Mouse (Mus musculus) forebrain, embryonic 11.5 days (tissue): ENCODE measurements around the gene Cylc1. TPM values are rescaled to one million over a fixed set of nuclear protein-coding genes. Genes with fewer than 3 reads are reported as not detected.

Experiments
- ATAC-seq: fragments of 200-750 bp; cut with Nextera tagmentation; replicated peaks from 2 replicates; pipeline ENCODE4 v1.8.0; 2017; ENCODE audit warnings: moderate TSS enrichment; ENCODE audit not compliant: low FRiP score
- DNase-seq: peaks from one replicate; pipeline ENCODE4 v3.0.0-alpha.2; 2017; ENCODE audit warnings: low spot score
- H3K27ac ChIP-seq: fragments of 300-500 bp; sonication (generic); 2 replicates; pipeline ENCODE4 v1.5.1; 2014; ENCODE audit warnings: low read depth, low read length
- H3K27me3 ChIP-seq: fragments of 300-500 bp; sonication (generic); 2 replicates; pipeline ENCODE4 v1.6.1; 2014; ENCODE audit warnings: mild to moderate bottlenecking, low read length, mixed read lengths; ENCODE audit not compliant: control insufficient read depth, insufficient read depth
- H3K36me3 ChIP-seq: fragments of 300-500 bp; sonication (generic); 2 replicates; pipeline ENCODE4 v1.6.1; 2014; ENCODE audit warnings: mild to moderate bottlenecking, low read length, moderate library complexity, mixed read lengths; ENCODE audit not compliant: control insufficient read depth, insufficient read depth
- H3K4me1 ChIP-seq: fragments of 300-500 bp; sonication (generic); replicated peaks from 2 replicates; pipeline ENCODE4 v1.6.1; 2014; ENCODE audit warnings: low read length, mixed read lengths; ENCODE audit not compliant: control insufficient read depth, insufficient read depth
- H3K4me2 ChIP-seq: fragments of 300-500 bp; sonication (generic); 2 replicates; pipeline ENCODE4 v1.6.1; 2014; ENCODE audit warnings: low read depth, mild to moderate bottlenecking, low read length, moderate library complexity, mixed read lengths; ENCODE audit not compliant: severe bottlenecking
- H3K4me3 ChIP-seq: fragments of 300-500 bp; sonication (generic); 2 replicates; pipeline ENCODE4 v1.5.1; 2014; ENCODE audit warnings: low read depth, low read length
- H3K9ac ChIP-seq: fragments of 300-500 bp; sonication (generic); 2 replicates; pipeline ENCODE4 v1.6.1; 2014; ENCODE audit warnings: low read length
- H3K9me3 ChIP-seq: fragments of 300-500 bp; sonication (generic); 2 replicates; pipeline ENCODE4 v1.6.1; 2016; ENCODE audit warnings: low read length, mixed read lengths; ENCODE audit not compliant: control insufficient read depth
- WGBS: fragments of 180-500 bp; shearing (Covaris S2); extraction: QIAGEN DNeasy Blood & Tissue Kit; methylation state at CpG from one replicate; pipeline ENCODE4 v1.1.7; 2014; 5-methylcytosine and 5-hydroxymethylcytosine counted together
- polyA plus RNA-seq: library from polyadenylated mRNA; unstranded; fragments of >200 nt; fragmentation: Nextera tagmentation; extraction: Ambion mirVana; gene quantifications from 2 replicates; pipeline ENCODE4 v1.2.1, GENCODE M21; 2014

Cylc1 gene
- not detected in 2 replicates for polyA plus RNA-seq

GRCm38 (mm10) chrX:111110118-111110517, at the start of gene Cylc1:
Gene Cylc1 (plus strand): TSS chrX:111110418.
- DNase-seq (no peak), ATAC-seq (no peak)
- H3K4me1 ChIP-seq, result no peaks in the 10 kb centered on the region
- H3K4me2 ChIP-seq, result no peak within 1 kb of the TSS
- H3K9ac ChIP-seq, result no peak within 1 kb of the TSS
- H3K4me3 ChIP-seq, result no peak within 1 kb of the TSS
- H3K27ac ChIP-seq, result no peak within 1 kb of the TSS
- no peaks in the 10 kb centered on the region for H3K36me3 ChIP-seq
- no peaks in the 10 kb centered on the region for H3K27me3 ChIP-seq
- no peaks in the 10 kb centered on the region for H3K9me3 ChIP-seq

GRCm38 (mm10) chrX:111078680-111079079, 31.5 kb upstream of the Cylc1 start:
- ATAC-seq, result no peak
- Histone ChIP-seq H3K4me3 (no peak overlapping the region), H3K4me2 (no peak overlapping the region), H3K9me3 (no peaks in the 10 kb centered on the region), H3K27me3 (no peaks in the 10 kb centered on the region), H3K27ac (no peak overlapping the region), H3K9ac (no peak overlapping the region), H3K36me3 (no peaks in the 10 kb centered on the region), H3K4me1 (no peaks in the 10 kb centered on the region)
- 91% methylated on average over 8 of the region's 8 CpGs for WGBS
- DNase-seq, result no peak

GRCm38 (mm10) chrX:111168040-111168439, 57.8 kb downstream of the Cylc1 start, which contains the start of gene Gm10112:
Gene Gm10112 (plus strand): TSS chrX:111168340.
- Histone ChIP-seq H3K9me3 (no peaks in the 10 kb centered on the region), H3K4me3 (no peak within 1 kb of the TSS), H3K9ac (no peak within 1 kb of the TSS), H3K27me3 (no peaks in the 10 kb centered on the region), H3K27ac (no peak within 1 kb of the TSS), H3K36me3 (no peaks in the 10 kb centered on the region), H3K4me1 (no peaks in the 10 kb centered on the region), H3K4me2 (no peak within 1 kb of the TSS)
- DNase-seq (no peak), ATAC-seq (no peak)
- 93% methylated on average over 3 of the region's 3 CpGs for WGBS

Other genes starting within 250 kb of the Cylc1 start
- gene Gm10112, start 57.9 kb downstream of the Cylc1 start, polyA plus RNA-seq, result not detected in 2 replicates